Mouse (Mus musculus): Measurements from ENCODE around the gene Cd70. TPM values are rescaled to one million over a fixed set of nuclear protein-coding genes. Genes with fewer than 3 reads are reported as not detected.

Cd70 gene
- polyA plus RNA-seq (2015; fragmentation: Illumina TruSeq; extraction: RNeasy Lipid Tissue Mini Kit (QIAGEN cat#74804); ENCODE audit: insufficient read depth, low read depth, low replicate concordance), result not detected

GRCm38 (mm10) chr17:57148994-57149803 lies at the start of gene Cd70:
Cd70 (minus strand) TSS chr17:57149777.

GRCm38 (mm10) chr17:57194041-57194507 lies 44.5 kb upstream of the Cd70 start, which contains the start of gene Tnfsf14:
Tnfsf14 (minus strand) TSS chr17:57194177.

GRCm38 (mm10) chr17:57105181-57106034 lies 44.2 kb downstream of the Cd70 start, which contains the start of gene Tnfsf9:
Tnfsf9 (plus strand) TSS chr17:57105325.

Other genes with a start within 250 kb of the Cd70 start
- gene Mllt1, start 214.4 kb downstream of the Cd70 start, polyA plus RNA-seq (2015; fragmentation: Illumina TruSeq; extraction: RNeasy Lipid Tissue Mini Kit (QIAGEN cat#74804); ENCODE audit: insufficient read depth, low read depth, low replicate concordance), result 6.3 TPM
- gene Acer1, start 167.7 kb downstream of the Cd70 start, polyA plus RNA-seq (2015; fragmentation: Illumina TruSeq; extraction: RNeasy Lipid Tissue Mini Kit (QIAGEN cat#74804); ENCODE audit: insufficient read depth, low read depth, low replicate concordance), result not detected
- 19.7 TPM for gene Clpp, start 159.5 kb downstream of the Cd70 start, polyA plus RNA-seq (2015; fragmentation: Illumina TruSeq; extraction: RNeasy Lipid Tissue Mini Kit (QIAGEN cat#74804); ENCODE audit: insufficient read depth, low read depth, low replicate concordance)
- gene Alkbh7, start 152.4 kb downstream of the Cd70 start, polyA plus RNA-seq (2015; fragmentation: Illumina TruSeq; extraction: RNeasy Lipid Tissue Mini Kit (QIAGEN cat#74804); ENCODE audit: insufficient read depth, low read depth, low replicate concordance), result 10.0 TPM
- not detected for gene Pspn, start 149.8 kb downstream of the Cd70 start, polyA plus RNA-seq (2015; fragmentation: Illumina TruSeq; extraction: RNeasy Lipid Tissue Mini Kit (QIAGEN cat#74804); ENCODE audit: insufficient read depth, low read depth, low replicate concordance)
- gene Gtf2f1, start 138.5 kb downstream of the Cd70 start, polyA plus RNA-seq (2015; fragmentation: Illumina TruSeq; extraction: RNeasy Lipid Tissue Mini Kit (QIAGEN cat#74804); ENCODE audit: insufficient read depth, low read depth, low replicate concordance), result 7.4 TPM
- gene Gm17949, start 138.3 kb downstream of the Cd70 start, polyA plus RNA-seq (2015; fragmentation: Illumina TruSeq; extraction: RNeasy Lipid Tissue Mini Kit (QIAGEN cat#74804); ENCODE audit: insufficient read depth, low read depth, low replicate concordance), result not detected
- gene Khsrp, start 118.3 kb downstream of the Cd70 start, polyA plus RNA-seq (2015; fragmentation: Illumina TruSeq; extraction: RNeasy Lipid Tissue Mini Kit (QIAGEN cat#74804); ENCODE audit: insufficient read depth, low read depth, low replicate concordance), result 14.1 TPM
- gene Slc25a41, start 108.1 kb downstream of the Cd70 start, polyA plus RNA-seq (2015; fragmentation: Illumina TruSeq; extraction: RNeasy Lipid Tissue Mini Kit (QIAGEN cat#74804); ENCODE audit: insufficient read depth, low read depth, low replicate concordance), result not detected
- gene Crb3, start 90.7 kb downstream of the Cd70 start, polyA plus RNA-seq (2015; fragmentation: Illumina TruSeq; extraction: RNeasy Lipid Tissue Mini Kit (QIAGEN cat#74804); ENCODE audit: insufficient read depth, low read depth, low replicate concordance), result 20.0 TPM
- gene Slc25a23, start 89.9 kb downstream of the Cd70 start, polyA plus RNA-seq (2015; fragmentation: Illumina TruSeq; extraction: RNeasy Lipid Tissue Mini Kit (QIAGEN cat#74804); ENCODE audit: insufficient read depth, low read depth, low replicate concordance), result 15.4 TPM
- gene Dennd1c, start 71.3 kb downstream of the Cd70 start, polyA plus RNA-seq (2015; fragmentation: Illumina TruSeq; extraction: RNeasy Lipid Tissue Mini Kit (QIAGEN cat#74804); ENCODE audit: insufficient read depth, low read depth, low replicate concordance), result 3.3 TPM
- 1.5 TPM for gene Tubb4a, start 62.0 kb downstream of the Cd70 start, polyA plus RNA-seq (2015; fragmentation: Illumina TruSeq; extraction: RNeasy Lipid Tissue Mini Kit (QIAGEN cat#74804); ENCODE audit: insufficient read depth, low read depth, low replicate concordance)
- 1.3 TPM for gene Tnfsf9, start 44.5 kb downstream of the Cd70 start, polyA plus RNA-seq (2015; fragmentation: Illumina TruSeq; extraction: RNeasy Lipid Tissue Mini Kit (QIAGEN cat#74804); ENCODE audit: insufficient read depth, low read depth, low replicate concordance)
- gene Tnfsf14, start 44.4 kb upstream of the Cd70 start, polyA plus RNA-seq (2015; fragmentation: Illumina TruSeq; extraction: RNeasy Lipid Tissue Mini Kit (QIAGEN cat#74804); ENCODE audit: insufficient read depth, low read depth, low replicate concordance), result not detected
- 236 TPM for gene C3, start 78.4 kb upstream of the Cd70 start, polyA plus RNA-seq (2015; fragmentation: Illumina TruSeq; extraction: RNeasy Lipid Tissue Mini Kit (QIAGEN cat#74804); ENCODE audit: insufficient read depth, low read depth, low replicate concordance)
- gene Gpr108, start 98.7 kb upstream of the Cd70 start, polyA plus RNA-seq (2015; fragmentation: Illumina TruSeq; extraction: RNeasy Lipid Tissue Mini Kit (QIAGEN cat#74804); ENCODE audit: insufficient read depth, low read depth, low replicate concordance), result 23.7 TPM
- gene Trip10, start 99.7 kb upstream of the Cd70 start, polyA plus RNA-seq (2015; fragmentation: Illumina TruSeq; extraction: RNeasy Lipid Tissue Mini Kit (QIAGEN cat#74804); ENCODE audit: insufficient read depth, low read depth, low replicate concordance), result 19.2 TPM
- 2.0 TPM for gene Vav1, start 129.3 kb upstream of the Cd70 start, polyA plus RNA-seq (2015; fragmentation: Illumina TruSeq; extraction: RNeasy Lipid Tissue Mini Kit (QIAGEN cat#74804); ENCODE audit: insufficient read depth, low read depth, low replicate concordance)
- 3.5 TPM for gene Adgre1, start 208.9 kb upstream of the Cd70 start, polyA plus RNA-seq (2015; fragmentation: Illumina TruSeq; extraction: RNeasy Lipid Tissue Mini Kit (QIAGEN cat#74804); ENCODE audit: insufficient read depth, low read depth, low replicate concordance)